Mouse (Mus musculus): ENCODE data around the gene Ten1.

GRCm38 (mm10) chr11:116253076-116253600, 54.5 kb downstream of the Ten1 start:
- TF ChIP-seq POLR2A (IDR thresholded peaks at IDR 0.05; ENCODE audit: low read depth, low read length) (no peak), CTCF (IDR thresholded peaks at IDR 0.05; ENCODE audit: extremely low read depth, insufficient read length, insufficient replicate concordance, low read depth, low read length) (no peak)

All from small intestine, adult 2 months (tissue).